Mouse (Mus musculus) heart, embryonic 11.5 days (tissue): ENCODE results near the gene Ubr4. TPM values are rescaled to one million over a fixed set of nuclear protein-coding genes. Genes with fewer than 3 reads are reported as not detected.

ENCODE experiments used
- ATAC-seq: fragments of 200-750 bp; cut with Nextera tagmentation; replicated peaks from 2 replicates; pipeline ENCODE4 v1.8.0; 2017; ENCODE audit warnings: moderate library complexity; ENCODE audit not compliant: insufficient number of reproducible peaks, low FRiP score, low TSS enrichment
- H3K27ac ChIP-seq: fragments of 300-500 bp; sonication (generic); 2 replicates; pipeline ENCODE4 v1.5.1; 2014; ENCODE audit warnings: mild to moderate bottlenecking, low read depth, low read length
- H3K27me3 ChIP-seq: fragments of 300-500 bp; sonication (generic); 2 replicates; pipeline ENCODE4 v1.6.1; 2014; ENCODE audit warnings: mild to moderate bottlenecking, low read length, mixed read lengths; ENCODE audit not compliant: control insufficient read depth, insufficient read depth
- H3K36me3 ChIP-seq: fragments of 300-500 bp; sonication (generic); 2 replicates; pipeline ENCODE4 v1.6.1; 2014; ENCODE audit warnings: mild to moderate bottlenecking, low read length, moderate library complexity, mixed read lengths; ENCODE audit not compliant: control insufficient read depth, insufficient read depth
- H3K4me1 ChIP-seq: fragments of 300-500 bp; sonication (generic); 2 replicates; pipeline ENCODE4 v1.6.1; 2014; ENCODE audit warnings: low read length; ENCODE audit not compliant: control insufficient read depth, insufficient read depth
- H3K4me2 ChIP-seq: fragments of 300-500 bp; sonication (generic); 2 replicates; pipeline ENCODE4 v1.6.1; 2014; ENCODE audit warnings: mild to moderate bottlenecking, moderate library complexity
- H3K4me3 ChIP-seq: fragments of 300-500 bp; sonication (generic); 2 replicates; pipeline ENCODE4 v1.5.1; 2014; ENCODE audit warnings: low read depth, low read length
- H3K9ac ChIP-seq: fragments of 300-500 bp; sonication (generic); 2 replicates; pipeline ENCODE4 v1.6.1; 2014; ENCODE audit warnings: mild to moderate bottlenecking, low read depth, low read length, moderate library complexity
- H3K9me3 ChIP-seq: fragments of 300-500 bp; sonication (generic); replicated peaks from 2 replicates; pipeline ENCODE4 v1.6.1; 2016; ENCODE audit warnings: low read length; ENCODE audit not compliant: control insufficient read depth
- WGBS: fragments of 180-500 bp; shearing (Covaris S2); extraction: QIAGEN DNeasy Blood & Tissue Kit; methylation state at CpG from one replicate; pipeline ENCODE4 v1.1.7; 2014; ENCODE audit not compliant: insufficient replicate concordance; 5-methylcytosine and 5-hydroxymethylcytosine counted together
- microRNA-seq: library from miRNA; unstranded; fragments of <30 nt; microRNA quantifications from one replicate; pipeline ENCODE4, GENCODE M21; 2016; ENCODE audit warnings: borderline number of aligned reads
- polyA plus RNA-seq: library from polyadenylated mRNA; unstranded; fragments of >200 nt; fragmentation: Nextera tagmentation; extraction: Ambion mirVana; gene quantifications from 2 replicates; pipeline ENCODE4 v1.2.1, GENCODE M21; 2014

Ubr4 gene
- polyA plus RNA-seq, 1 experiment from 2014 or later: 71.5 TPM

DNA sequence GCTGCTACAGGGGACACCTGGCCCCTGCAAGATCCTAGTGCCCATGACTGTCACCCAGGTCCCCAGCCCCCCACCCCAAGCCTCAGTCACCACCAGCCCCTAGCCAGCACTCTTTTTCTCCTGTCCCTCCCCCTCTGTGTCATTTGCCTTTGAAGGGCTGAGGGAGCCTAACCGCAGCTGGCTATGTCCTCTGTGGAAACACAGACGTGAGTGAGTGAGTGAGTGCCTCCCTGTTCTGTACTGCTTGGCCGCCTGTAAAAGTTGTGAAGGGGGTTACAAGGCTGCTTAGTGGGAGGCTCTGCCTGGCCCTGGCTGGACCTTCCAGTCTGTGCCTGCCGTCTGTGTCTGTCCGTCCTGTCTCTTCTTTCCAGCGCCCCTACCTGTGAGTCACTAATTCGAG, 183.3 kb downstream of the Ubr4 start:
- Histone ChIP-seq H3K9me3 (no peaks in the 10 kb centered on the region), H3K27me3 (peaks cover 4% of the 10 kb centered on the region; the same call in 1 of the 2 replicates), H3K9ac (no peak overlapping the region), H3K36me3 (no peaks in the 10 kb centered on the region), H3K4me2 (no peak overlapping the region), H3K4me3 (no peak overlapping the region), H3K4me1 (peaks cover 6% of the 10 kb centered on the region; the same call in 1 of the 2 replicates), H3K27ac (peak overlapping the region; percentile 70)
- 49% methylated on average over 7 of the region's 7 CpGs for WGBS
- ATAC-seq: no peak

GRCm38 (mm10) chr4:139536706-139537105, 184.3 kb downstream of the Ubr4 start:
- Histone ChIP-seq H3K4me1 (peaks cover 6% of the 10 kb centered on the region; the same call in 1 of the 2 replicates), H3K27ac (no peak overlapping the region), H3K4me3 (no peak overlapping the region), H3K4me2 (no peak overlapping the region), H3K36me3 (no peaks in the 10 kb centered on the region), H3K27me3 (peaks cover 4% of the 10 kb centered on the region; the same call in 1 of the 2 replicates), H3K9me3 (no peaks in the 10 kb centered on the region), H3K9ac (no peak overlapping the region)
- WGBS: 80% methylated on average over 9 of the region's 9 CpGs
- ATAC-seq: no peak

Small RNA genes lying within 50 kb of the gene (microRNA-seq; reads per million reads assigned to microRNA genes)
- gene Gm24245 (16.0 reads per million, percentile 48 among the genes with 10 or more reads in this experiment), gene Gm25732 (2.6 reads per million, percentile 29 among the genes with 10 or more reads in this experiment)

Other genes starting within 250 kb of the Ubr4 start
- 649 and 675 TPM in 2 replicates for gene Minos1, start 221.5 kb upstream of the Ubr4 start, polyA plus RNA-seq
- gene Capzb, start 159.7 kb upstream of the Ubr4 start, polyA plus RNA-seq: 316 and 319 TPM in 2 replicates
- 11.3 and 12.8 TPM in 2 replicates for gene Pqlc2, start 41.9 kb upstream of the Ubr4 start, polyA plus RNA-seq
- 51.1 and 53.7 TPM in 2 replicates for gene Akr7a5, start 41.9 kb upstream of the Ubr4 start, polyA plus RNA-seq
- 88.6 and 98.2 TPM in 2 replicates for gene Mrto4, start within 50 bp of the Ubr4 start, polyA plus RNA-seq
- 31.8 and 38.4 TPM in 2 replicates for gene Emc1, start within 50 bp of the Ubr4 start, polyA plus RNA-seq
- gene Iffo2, start 177.9 kb downstream of the Ubr4 start, polyA plus RNA-seq: 2.2 and 2.7 TPM in 2 replicates